Mouse (Mus musculus) stomach, postnatal 0 days (tissue): ENCODE measurements around the gene Vmn1r42. TPM values are rescaled to one million over a fixed set of nuclear protein-coding genes. Genes with fewer than 3 reads are reported as not detected.
"Not testable (repeated sequence)": the region's sequence is repeated elsewhere in the genome, so short reads cannot be mapped to it uniquely, and the experiment has no call there.

Experiments
- ATAC-seq: fragments of 200-750 bp; cut with Nextera tagmentation; 2 replicates; pipeline ENCODE4 v1.8.0; 2017; ENCODE audit not compliant: low FRiP score, low TSS enrichment
- DNase-seq: peaks from one replicate; pipeline ENCODE4 v3.0.0-alpha.2; 2016; ENCODE audit warnings: low spot score
- H3K27ac ChIP-seq: fragments of 300-500 bp; sonication (generic); replicated peaks from 2 replicates; pipeline ENCODE4 v1.5.1; 2014; ENCODE audit warnings: mild to moderate bottlenecking, control low read depth
- H3K27me3 ChIP-seq: fragments of 300-500 bp; sonication (generic); 2 replicates; pipeline ENCODE4 v1.6.1; 2014; ENCODE audit warnings: low read length; ENCODE audit not compliant: control insufficient read depth, insufficient read depth
- H3K36me3 ChIP-seq: fragments of 300-500 bp; sonication (generic); 2 replicates; pipeline ENCODE4 v1.6.1; 2014; ENCODE audit warnings: low read length, mixed read lengths; ENCODE audit not compliant: control insufficient read depth, insufficient read depth
- H3K4me1 ChIP-seq: fragments of 300-500 bp; sonication (generic); replicated peaks from 2 replicates; pipeline ENCODE4 v1.6.1; 2014; ENCODE audit warnings: antibody characterized with exemption; ENCODE audit not compliant: control insufficient read depth, insufficient read depth
- H3K4me2 ChIP-seq: fragments of 300-500 bp; sonication (generic); replicated peaks from 2 replicates; pipeline ENCODE4 v1.6.1; 2014; ENCODE audit warnings: low read depth, mild to moderate bottlenecking, control low read depth, moderate library complexity
- H3K4me3 ChIP-seq: fragments of 300-500 bp; sonication (generic); 2 replicates; pipeline ENCODE4 v1.5.1; 2014; ENCODE audit warnings: low read depth, low read length, control low read depth
- H3K9ac ChIP-seq: fragments of 300-500 bp; sonication (generic); 2 replicates; pipeline ENCODE4 v1.6.1; 2014; ENCODE audit warnings: mild to moderate bottlenecking, low read length, control low read depth, mixed read lengths
- H3K9me3 ChIP-seq: fragments of 300-500 bp; sonication (generic); 2 replicates; pipeline ENCODE4 v1.6.1; 2016; ENCODE audit warnings: low read length; ENCODE audit not compliant: control insufficient read depth
- CTCF ChIP-seq: IDR thresholded peaks from 2 replicates; pipeline ENCODE4 v1.5.1; 2016; ENCODE audit warnings: antibody characterized with exemption, low read depth, mild to moderate bottlenecking, moderate library complexity
- EP300 ChIP-seq: optimal IDR thresholded peaks from 2 replicates; pipeline ENCODE3; 2016; ENCODE audit warnings: antibody characterized with exemption
- WGBS: fragments of 180-500 bp; shearing (Covaris S2); extraction: QIAGEN DNeasy Blood & Tissue Kit; methylation state at CpG from one replicate; pipeline ENCODE4 v1.1.7; 2014; 5-methylcytosine and 5-hydroxymethylcytosine counted together
- polyA plus RNA-seq: library from polyadenylated mRNA; unstranded; fragments of >200 nt; fragmentation: Nextera tagmentation; extraction: Ambion mirVana; gene quantifications from 2 replicates; pipeline ENCODE4 v1.2.1, GENCODE M21; 2015

Gene Vmn1r42
- polyA plus RNA-seq, result not detected in 2 replicates

DNA sequence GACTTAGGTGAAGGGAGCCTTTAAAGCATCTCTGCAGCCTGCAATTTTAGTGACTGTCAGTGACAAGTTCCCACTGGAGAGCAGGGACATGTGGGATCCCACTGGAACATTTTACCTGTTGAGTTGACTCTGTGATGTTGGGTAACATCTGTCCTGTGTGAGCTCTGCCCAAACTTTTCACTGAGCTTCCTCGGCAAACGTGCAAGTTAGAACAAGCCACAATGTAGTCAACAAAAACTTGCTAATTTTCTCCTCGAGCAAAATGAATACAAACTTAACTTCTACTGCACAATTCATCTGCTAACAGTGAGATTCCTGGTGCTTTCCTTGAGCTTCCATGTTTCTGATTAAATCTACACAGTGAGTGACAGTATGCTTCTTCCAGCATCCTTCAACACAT is at the start of gene Vmn1r42, which contains the start of gene Vmn1r43:
Gene Vmn1r42, minus strand, starts transcription at position 101 of the 400 bp plus-strand sequence.
Gene Vmn1r43, minus strand, starts transcription at position 101 of the 400 bp plus-strand sequence.
- H3K27me3 ChIP-seq, H3K27ac ChIP-seq, H3K36me3 ChIP-seq, H3K4me1 ChIP-seq, H3K4me2 ChIP-seq, H3K4me3 ChIP-seq, H3K9me3 ChIP-seq, H3K9ac ChIP-seq, DNase-seq, ATAC-seq: not testable (repeated sequence)
- 70% methylated on average over 3 of the region's 3 CpGs for WGBS

DNA sequence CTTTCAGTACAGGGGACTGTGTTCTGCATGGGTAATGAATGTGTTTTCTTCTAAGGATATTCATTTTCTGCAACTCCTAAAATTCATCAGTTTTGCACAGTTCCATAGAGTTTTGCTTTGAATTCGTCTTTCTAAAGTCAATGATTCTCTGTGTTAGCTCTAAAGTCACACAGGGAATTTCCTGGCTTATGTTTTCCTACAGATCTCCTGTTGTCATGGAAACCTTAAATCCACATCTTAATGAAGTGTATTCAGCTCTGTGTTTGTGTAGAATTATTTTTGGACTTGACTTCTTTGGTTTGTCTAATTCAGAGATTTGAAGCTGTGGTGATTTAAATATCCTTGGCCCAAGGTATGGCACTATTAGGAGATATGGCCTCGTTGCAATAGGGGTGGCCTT is 7.6 kb upstream of the Vmn1r42 start:
- DNase-seq (no peak), ATAC-seq (no peak)
- no peak overlapping the region for H3K9ac ChIP-seq
- H3K4me1 ChIP-seq, result no peaks in the 10 kb centered on the region
- H3K27ac ChIP-seq, result no peak overlapping the region
- TF ChIP-seq EP300 (no peak), CTCF (no peak)
- H3K4me3 ChIP-seq, result no peak overlapping the region
- H3K27me3 ChIP-seq, result no peaks in the 10 kb centered on the region
- WGBS, result 30% methylated on average over 2 of the region's 2 CpGs
- no peaks in the 10 kb centered on the region for H3K9me3 ChIP-seq
- H3K4me2 ChIP-seq, result no peak overlapping the region
- H3K36me3 ChIP-seq, result no peaks in the 10 kb centered on the region

DNA sequence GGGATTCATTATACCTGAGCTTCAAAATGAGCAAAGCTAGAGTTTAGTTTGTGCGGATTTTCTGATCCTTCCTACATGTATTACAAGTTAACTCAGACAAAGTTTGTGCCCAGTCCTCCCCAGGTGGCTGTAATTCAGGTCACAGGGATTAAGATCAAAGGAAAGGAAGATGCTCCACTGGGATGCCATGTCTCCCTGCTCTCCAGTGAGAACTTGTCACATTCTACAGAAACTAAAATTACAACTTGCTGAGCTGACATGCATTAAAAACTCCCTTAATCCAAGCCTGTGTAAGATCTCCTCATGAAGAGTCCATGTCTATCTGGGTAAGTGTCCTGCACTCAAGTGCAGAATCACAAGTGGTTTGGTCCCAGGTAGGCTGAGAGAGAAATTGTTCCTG is 7.1 kb upstream of the Vmn1r42 start, which contains the start of gene Vmn1r44:
Gene Vmn1r44, plus strand, starts transcription at position 301 of the 400 bp plus-strand sequence.
- Histone ChIP-seq H3K9me3 (no peaks in the 10 kb centered on the region), H3K27me3 (no peaks in the 10 kb centered on the region), H3K36me3 (no peaks in the 10 kb centered on the region), H3K4me1 (no peaks in the 10 kb centered on the region), H3K4me3 (no peak within 1 kb of the TSS), H3K27ac (no peak within 1 kb of the TSS), H3K9ac (no peak within 1 kb of the TSS), H3K4me2 (no peak within 1 kb of the TSS)
- no peak for ATAC-seq
- TF ChIP-seq CTCF, result no peak
- no peak for DNase-seq
- 83% methylated on average over 1 of the region's 1 CpGs for WGBS

DNA sequence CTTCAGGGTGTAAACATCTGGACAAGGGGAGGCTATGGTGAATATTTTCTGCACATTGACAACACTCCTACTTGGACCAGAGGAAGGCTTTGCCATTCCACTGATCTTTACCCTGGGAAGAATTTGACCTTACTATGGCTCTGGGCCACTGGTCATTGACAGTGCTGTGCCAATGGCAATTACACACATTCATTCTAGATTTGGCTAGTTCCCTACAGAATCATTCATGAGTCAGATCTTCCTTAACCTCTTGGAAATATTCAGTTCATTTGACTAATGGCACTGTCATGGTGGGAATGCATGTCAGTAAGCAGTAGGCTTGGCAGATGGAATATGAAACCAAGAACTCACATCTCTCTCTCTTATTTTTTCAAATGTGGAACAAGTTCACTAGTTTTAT is 4.7 kb upstream of the Vmn1r42 start:
- Histone ChIP-seq H3K36me3 (no peaks in the 10 kb centered on the region), H3K4me2 (no peak overlapping the region), H3K4me1 (no peaks in the 10 kb centered on the region), H3K9ac (no peak overlapping the region), H3K27ac (no peak overlapping the region), H3K27me3 (no peaks in the 10 kb centered on the region), H3K4me3 (no peak overlapping the region), H3K9me3 (no peaks in the 10 kb centered on the region)
- TF ChIP-seq EP300, result no peak
- no peak for TF ChIP-seq CTCF
- ATAC-seq (no peak), DNase-seq (no peak)

DNA sequence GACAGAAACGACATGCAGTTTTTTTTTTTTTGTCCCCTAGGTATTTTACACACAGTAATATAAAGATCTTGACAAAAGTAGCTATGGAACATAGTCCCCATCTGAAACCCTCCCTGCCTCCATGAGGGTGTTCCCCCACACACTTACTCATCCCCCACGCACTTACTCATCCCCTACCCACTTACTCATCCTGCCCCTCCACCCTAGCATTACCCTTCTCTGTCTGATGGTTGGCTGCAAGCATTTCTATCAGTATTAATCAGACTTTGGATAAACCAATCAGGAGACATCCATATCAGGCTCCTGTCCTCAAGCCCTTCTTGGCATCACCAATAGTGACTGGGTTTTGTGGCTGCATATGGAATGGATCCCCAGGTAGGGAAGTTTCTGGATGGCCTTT is 750 bp upstream of the Vmn1r42 start:
- H3K4me1 ChIP-seq, result no peaks in the 10 kb centered on the region

DNA sequence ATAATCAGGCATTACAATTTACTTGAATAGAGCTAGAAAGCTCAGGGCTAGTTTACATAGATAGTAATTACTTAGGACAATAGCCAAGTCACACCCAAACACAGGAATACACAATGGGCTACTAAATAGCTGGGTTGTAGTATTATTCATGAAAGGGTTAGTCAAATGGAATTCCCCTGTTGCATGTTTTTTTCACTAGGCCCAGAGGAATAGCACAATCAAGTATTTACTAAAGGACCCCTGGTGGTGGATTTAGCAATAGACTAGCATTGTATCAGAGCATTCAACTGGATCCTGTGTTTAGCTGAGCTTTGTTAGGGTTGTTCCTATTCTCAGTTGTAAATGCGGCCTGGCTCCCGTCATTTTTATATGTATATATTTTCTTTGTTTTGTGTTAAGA is 8.2 kb downstream of the Vmn1r42 start:
- Histone ChIP-seq H3K4me1 (no peaks in the 10 kb centered on the region), H3K27ac (no peak overlapping the region), H3K36me3 (no peaks in the 10 kb centered on the region), H3K4me2 (no peak overlapping the region), H3K27me3 (no peaks in the 10 kb centered on the region), H3K4me3 (no peak overlapping the region), H3K9ac (no peak overlapping the region), H3K9me3 (peaks cover 4% of the 10 kb centered on the region; the same call in 1 of the 2 replicates)
- WGBS, result 94% methylated on average over 2 of the region's 2 CpGs
- TF ChIP-seq CTCF, result no peak
- no peak for TF ChIP-seq EP300
- DNase-seq (no peak), ATAC-seq (no peak)

More for the DNA sequence above, 750 bp upstream of the Vmn1r42 start:
- Histone ChIP-seq H3K4me3 (no peak overlapping the region), H3K9ac (no peak overlapping the region), H3K27me3 (no peaks in the 10 kb centered on the region), H3K27ac (no peak overlapping the region), H3K9me3 (no peaks in the 10 kb centered on the region), H3K4me2 (no peak overlapping the region), H3K36me3 (no peaks in the 10 kb centered on the region)
- TF ChIP-seq CTCF (no peak), EP300 (no peak)
- WGBS, result 76% methylated on average over 2 of the region's 2 CpGs
- ATAC-seq (no peak), DNase-seq (no peak)
